Mouse (Mus musculus) left cerebral cortex, postnatal 10 days (tissue): ENCODE results near the gene Pla2g4b. TPM values are rescaled to one million over a fixed set of nuclear protein-coding genes. Genes with fewer than 3 reads are reported as not detected.
A peak's percentile ranks its signal among the peaks of the same experiment; 100 is the strongest.

ENCODE experiments used
- DNase-seq, 2 experiments: peaks; one replicate each; pipeline ENCODE4 v3.0.0; 2021 to 2022; ENCODE audit warnings: low spot score in 2 of 2, mixed read lengths in 1 of 2; ENCODE audit errors: extremely low spot score in 1 of 2
- intact Hi-C: fragments of 180-260 bp; cut with DNase I; formaldehyde crosslinking; loops from one replicate; pipeline ENCODE4 v1.15.1; 2025
- total RNA-seq, 2 experiments: library from RNA; stranded (reverse); gene quantifications; 2 replicates each; pipeline ENCODE4 v1.2.3; 2021

The Pla2g4b gene
- total RNA-seq, 2 experiments from 2014 or later = 2.6 to 3.3 TPM

DNA sequence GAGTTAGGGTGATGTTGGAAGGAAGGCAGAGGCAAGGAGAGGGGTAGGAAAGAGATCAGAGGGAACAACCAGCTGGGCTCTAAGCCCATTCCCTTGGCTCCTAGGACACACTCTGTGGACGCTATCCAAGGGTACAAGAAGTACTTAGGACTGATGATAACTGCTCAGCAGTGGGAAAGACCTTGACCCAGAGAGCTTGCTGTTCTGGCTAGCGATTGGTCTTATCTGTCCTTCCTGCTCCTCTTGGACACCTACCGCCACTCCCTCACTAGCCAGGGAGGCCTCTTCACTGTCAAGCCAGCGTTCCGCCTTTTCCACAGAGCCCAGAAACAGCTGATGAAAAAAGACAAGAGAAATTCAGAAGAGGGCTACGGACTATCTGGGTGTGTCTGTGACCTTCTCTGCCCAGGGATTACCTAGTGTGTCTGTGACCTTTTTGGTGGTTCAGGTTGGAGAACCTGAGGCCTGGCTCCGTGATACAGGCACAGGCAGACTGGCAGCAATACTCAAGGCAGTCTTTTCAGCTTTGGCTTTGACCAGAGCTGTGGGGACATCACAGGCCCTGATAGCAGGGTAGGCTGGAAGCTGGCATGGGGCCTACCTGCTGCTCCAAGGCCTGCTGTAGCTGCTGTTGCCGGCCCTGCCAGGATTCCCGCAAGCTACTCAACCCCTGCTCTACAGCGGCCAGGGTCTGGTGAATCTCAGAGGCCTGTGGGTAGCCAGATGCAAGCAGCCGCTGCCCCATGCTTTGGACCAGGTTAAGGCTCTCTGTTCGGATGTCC is 21.7 kb downstream of the Pla2g4b start:
- intact Hi-C loops = no loop called here
- DNase-seq = no peak

- intact Hi-C loops = no loop called here
- no peak for DNase-seq
These were observed 22.7 kb downstream of the Pla2g4b start for GRCm38 (mm10) chr2:120055923-120056322.

DNA sequence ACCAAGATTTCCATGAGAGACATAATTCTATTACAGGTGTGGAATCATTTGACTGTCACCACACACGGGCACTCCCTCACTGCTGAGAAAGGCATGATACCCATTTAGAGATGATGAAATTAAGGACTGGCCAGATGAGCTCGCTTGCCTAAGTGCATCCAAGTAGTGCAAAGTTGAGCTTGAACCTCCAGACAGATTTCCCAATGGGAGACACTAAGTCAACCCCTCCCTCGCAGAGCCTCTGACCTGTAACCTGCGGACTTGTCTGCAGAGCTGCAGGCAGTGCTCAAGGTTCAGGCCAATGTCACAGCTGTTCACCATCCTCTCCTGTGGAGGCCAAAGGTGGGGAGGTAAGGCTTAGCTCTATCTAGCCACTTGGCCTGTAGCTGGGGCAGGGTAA is 25.6 kb downstream of the Pla2g4b start:
- no peak for DNase-seq
- intact Hi-C loops = no loop called here

GRCm38 (mm10) chr2:120059466-120059865 is 26.2 kb downstream of the Pla2g4b start:
- no peak for DNase-seq
- intact Hi-C loops = no loop called here

GRCm38 (mm10) chr2:120060190-120060589 is 27.0 kb downstream of the Pla2g4b start:
- intact Hi-C loops = no loop called here
- no peak for DNase-seq

DNA sequence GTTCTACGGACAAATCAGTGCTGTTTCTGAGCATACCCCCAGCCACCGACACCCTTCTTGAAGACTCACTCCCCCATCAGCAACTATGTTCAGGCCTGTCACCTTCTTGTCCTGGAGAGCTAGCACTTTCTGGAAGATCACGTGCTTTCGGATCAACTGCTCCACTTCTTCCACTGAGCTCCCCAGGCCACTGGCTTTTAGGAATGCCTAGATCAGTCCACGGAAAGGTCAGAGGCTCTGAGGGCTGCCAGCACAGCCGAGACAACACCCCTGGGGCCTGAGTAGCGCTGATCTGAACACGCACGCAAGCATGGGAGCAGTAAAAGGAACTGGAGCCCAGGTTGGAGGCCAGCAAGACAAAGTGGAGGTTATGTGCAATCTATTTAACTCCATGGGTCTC is 27.4 kb downstream of the Pla2g4b start:
- intact Hi-C loops = no loop called here
- DNase-seq = no peak

DNA sequence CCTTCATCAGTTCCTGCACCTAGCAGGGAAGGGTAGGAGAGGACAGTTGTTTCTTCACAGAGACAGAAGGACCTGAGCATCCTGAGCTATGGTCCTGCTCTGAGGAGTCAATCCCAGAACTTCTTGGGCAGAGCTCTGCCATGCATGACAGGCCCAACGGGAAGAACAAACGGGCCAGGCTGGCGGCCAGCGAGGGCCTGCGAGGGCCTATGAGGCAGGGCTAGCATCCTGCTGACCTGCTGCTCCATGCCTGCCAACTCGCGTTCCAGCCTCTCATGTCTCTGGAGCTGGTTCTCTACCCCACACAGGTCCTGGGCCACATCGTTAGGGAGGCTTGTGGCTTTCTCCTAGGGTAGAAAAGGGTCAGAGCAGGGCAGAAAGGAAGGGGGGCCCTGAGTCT is 29.0 kb downstream of the Pla2g4b start:
- no peak for DNase-seq
- intact Hi-C loops = no loop called here

- intact Hi-C loops = no loop called here
- no peak for DNase-seq
These were observed 31.4 kb downstream of the Pla2g4b start for GRCm38 (mm10) chr2:120064639-120065038.

DNA sequence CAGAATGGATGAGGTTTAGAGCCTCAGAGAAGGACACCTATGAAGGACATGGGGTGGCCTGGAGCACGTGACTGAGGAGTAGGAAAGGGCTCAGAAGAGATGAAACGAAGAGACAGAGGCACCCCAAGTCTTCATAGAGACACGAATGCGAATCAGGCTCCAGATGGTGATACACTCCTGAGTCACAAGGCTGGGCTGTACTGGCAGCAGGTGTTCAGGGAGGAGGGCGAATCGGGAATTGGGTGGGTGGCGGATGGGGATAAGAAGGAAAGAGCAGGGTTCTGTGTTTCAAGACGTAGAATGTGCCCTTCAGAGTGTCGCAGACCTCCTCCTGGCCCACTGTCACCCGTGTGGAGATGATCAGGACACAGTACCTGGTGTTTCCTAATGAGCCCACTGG is 32.0 kb downstream of the Pla2g4b start:
- DNase-seq = no peak
- intact Hi-C loops = no loop called here

DNA sequence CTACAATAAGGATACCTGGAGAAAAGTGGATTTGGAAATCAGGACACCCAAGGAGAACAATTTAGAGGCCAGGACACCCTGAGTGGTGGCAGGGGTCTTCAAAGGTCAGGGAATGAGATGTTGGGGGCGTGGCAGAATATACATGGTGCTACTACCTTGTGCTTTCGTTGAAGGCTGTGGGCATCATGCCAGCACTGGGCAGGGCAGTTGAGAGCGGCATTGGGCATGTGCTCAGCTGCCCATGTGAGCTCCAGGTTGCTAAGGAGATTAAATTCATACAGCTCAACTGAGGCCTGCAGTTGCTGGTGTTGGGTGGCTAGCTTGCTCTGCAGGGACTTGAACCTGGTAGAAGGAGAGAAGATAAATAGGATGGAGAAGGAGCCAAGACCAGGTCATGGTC is 33.0 kb downstream of the Pla2g4b start:
- intact Hi-C loops = no loop called here

GRCm38 (mm10) chr2:120068555-120069465 is 35.6 kb downstream of the Pla2g4b start:
- peak in 1 of 2 experiments; percentile 53 for DNase-seq
- intact Hi-C loops = no loop called here

More for the DNA sequence above, 33.0 kb downstream of the Pla2g4b start:
- DNase-seq = no peak

DNA sequence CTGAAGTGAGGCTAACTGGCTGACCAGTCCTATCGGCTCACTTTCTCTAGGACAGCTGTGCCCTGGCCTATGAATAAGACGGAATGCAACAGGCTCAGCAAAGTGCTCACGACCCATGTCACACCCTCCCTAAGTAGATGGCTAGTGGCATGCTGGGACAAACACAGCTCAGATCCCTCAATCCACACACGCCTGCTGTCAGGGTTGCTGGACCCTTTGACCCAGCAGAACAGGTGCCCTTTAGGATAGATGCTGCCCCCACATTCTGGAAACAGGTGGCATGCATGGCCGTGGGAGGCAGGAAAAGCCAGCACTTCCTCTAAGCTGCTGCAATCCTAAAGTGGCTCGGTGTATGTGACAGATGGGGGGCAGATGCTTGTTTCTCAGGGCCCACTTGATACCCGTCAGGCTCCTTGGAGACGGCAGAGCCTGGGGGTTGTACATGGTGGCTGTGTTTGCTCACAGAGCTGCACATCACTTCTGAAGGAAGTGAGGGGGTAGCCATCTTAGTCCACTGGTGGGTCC is 36.3 kb downstream of the Pla2g4b start:
- intact Hi-C loops = no loop called here
- DNase-seq = peak; percentile 55 to 72

- DNase-seq = no peak
- intact Hi-C loops = no loop called here
These were observed 40.9 kb downstream of the Pla2g4b start for GRCm38 (mm10) chr2:120074096-120074495.

GRCm38 (mm10) chr2:120076076-120076705 is 43.0 kb downstream of the Pla2g4b start:
- peak in 1 of 2 experiments; percentile 56 for DNase-seq
- intact Hi-C loops = no loop called here

DNA sequence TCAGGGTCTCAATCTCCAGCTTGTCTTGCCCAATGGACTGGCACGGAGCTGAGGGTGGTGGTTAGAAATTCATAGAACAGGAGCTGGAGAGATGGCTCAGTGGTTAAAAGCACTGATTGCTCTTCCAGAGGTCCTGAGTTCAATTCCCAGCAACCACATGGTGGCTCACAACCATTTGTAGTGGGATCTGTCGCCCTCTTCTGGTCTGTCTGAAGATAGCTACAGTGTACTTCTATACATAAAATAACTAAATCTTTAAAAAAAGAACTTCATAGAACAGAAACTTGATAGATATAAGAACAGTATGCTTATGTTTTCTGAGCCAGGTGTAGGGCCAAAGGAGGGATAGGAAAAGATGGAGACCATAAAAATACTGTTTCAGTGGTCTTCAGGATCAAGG is 49.2 kb downstream of the Pla2g4b start:
- intact Hi-C loops = loop anchor here (10.0 kb wide), 1 partner anchor 192 kb away; no protein-coding TSS in a partner anchor
- DNase-seq = no peak

DNA sequence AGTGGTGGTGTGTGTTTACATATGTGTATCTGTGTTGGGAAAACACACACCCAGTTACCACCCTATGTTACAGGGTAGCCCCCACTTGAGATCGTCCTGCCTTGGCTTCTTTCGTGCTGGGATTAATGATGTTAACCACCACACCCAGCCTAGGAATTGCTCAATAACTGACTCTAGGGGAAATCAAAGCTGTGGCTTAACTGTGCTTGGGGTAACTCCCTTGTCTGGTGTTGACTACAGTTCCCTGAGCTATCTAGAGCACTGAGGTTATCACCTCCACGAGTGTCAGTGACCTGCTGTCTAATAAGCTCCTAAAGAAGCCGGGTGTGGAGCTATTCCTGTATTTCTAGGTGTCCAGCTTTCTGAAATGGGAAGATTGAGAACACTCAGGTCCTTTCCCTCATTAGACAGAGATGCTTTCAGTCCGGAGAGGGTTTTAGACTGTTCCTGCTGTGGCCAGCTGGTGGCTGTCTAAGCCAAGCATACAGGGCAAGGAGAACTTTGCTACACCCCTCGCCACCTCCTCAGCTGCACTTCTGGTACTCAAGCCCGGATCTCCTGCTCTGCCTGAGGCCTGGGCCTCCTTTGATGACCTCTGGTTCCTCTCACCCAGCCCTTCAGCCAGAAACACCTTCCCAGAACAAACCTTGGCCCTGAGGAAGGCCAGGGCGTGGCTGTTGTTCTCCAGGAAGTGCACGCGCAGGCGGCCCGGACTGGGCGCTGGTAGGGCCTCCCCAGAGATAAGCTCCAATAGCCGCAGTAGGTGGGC is 51.6 kb downstream of the Pla2g4b start:
- intact Hi-C loops = loop anchor here (2.0 to 10.0 kb wide), 2 partner anchors 86 to 190 kb away; no protein-coding TSS in a partner anchor
- peak in 1 of 2 experiments; percentile 53 for DNase-seq

- intact Hi-C loops = loop anchor here (10.0 kb wide), 1 partner anchor 189 kb away; no protein-coding TSS in a partner anchor
- DNase-seq = no peak
These were observed 52.8 kb downstream of the Pla2g4b start for GRCm38 (mm10) chr2:120086038-120086437.

GRCm38 (mm10) chr2:120087391-120087790 is 54.2 kb downstream of the Pla2g4b start:
- intact Hi-C loops = loop anchor here (10.0 kb wide), 1 partner anchor 187 kb away; no protein-coding TSS in a partner anchor
- no peak for DNase-seq
